Mouse (Mus musculus) inflammation-experienced regulatory T-cells, adult 6 months (primary cell): ENCODE measurements around the gene Fbxl14. TPM values are rescaled to one million over a fixed set of nuclear protein-coding genes. Genes with fewer than 3 reads are reported as not detected.

ENCODE experiments used
- ATAC-seq: one replicate; pipeline ENCODE4 v1.8.0; 2017
- polyA plus RNA-seq, 3 experiments: library from polyadenylated mRNA; unstranded; fragments of 100-300 nt; shearing (Covaris generic); gene quantifications; one replicate each; pipeline ENCODE4 v1.2.1; 2017

The Fbxl14 gene
- polyA plus RNA-seq, 3 experiments from 2014 or later: 13.8 to 15.1 (median 14.3) TPM

GRCm38 (mm10) chr6:119500086-119500485 is 20.6 kb downstream of the Fbxl14 start:
- ATAC-seq: peak; percentile 42

GRCm38 (mm10) chr6:119502031-119502430 is 22.6 kb downstream of the Fbxl14 start:
- peak; percentile 73 for ATAC-seq

GRCm38 (mm10) chr6:119504756-119505155 is 25.3 kb downstream of the Fbxl14 start:
- no peak for ATAC-seq

- no peak for ATAC-seq
These were observed 26.2 kb downstream of the Fbxl14 start for GRCm38 (mm10) chr6:119505525-119506225.

GRCm38 (mm10) chr6:119508221-119508620 is 28.8 kb downstream of the Fbxl14 start:
- peak; percentile 27 for ATAC-seq

GRCm38 (mm10) chr6:119508634-119509375 is 29.3 kb downstream of the Fbxl14 start:
- ATAC-seq: peak; percentile 75

GRCm38 (mm10) chr6:119509437-119510037 is 30.1 kb downstream of the Fbxl14 start:
- peak; percentile 32 for ATAC-seq

GRCm38 (mm10) chr6:119512701-119513100 is 33.2 kb downstream of the Fbxl14 start:
- ATAC-seq: no peak

GRCm38 (mm10) chr6:119513452-119513851 is 34.0 kb downstream of the Fbxl14 start:
- no peak for ATAC-seq

- no peak for ATAC-seq
These were observed 34.6 kb downstream of the Fbxl14 start for GRCm38 (mm10) chr6:119514085-119514484.

GRCm38 (mm10) chr6:119520731-119521130 is 41.3 kb downstream of the Fbxl14 start:
- ATAC-seq: no peak

- ATAC-seq: no peak
These were observed 42.0 kb downstream of the Fbxl14 start for GRCm38 (mm10) chr6:119521482-119521900.

GRCm38 (mm10) chr6:119521931-119522391 is 42.5 kb downstream of the Fbxl14 start:
- ATAC-seq: peak; percentile 70

- ATAC-seq: no peak
These were observed 47.0 kb downstream of the Fbxl14 start for GRCm38 (mm10) chr6:119526498-119526897.

GRCm38 (mm10) chr6:119529659-119530058 is 50.2 kb downstream of the Fbxl14 start:
- ATAC-seq: no peak

Other genes with a start within 250 kb of the Fbxl14 start
- 1 to 10 TPM; 4.5 to 8.3 (median 6.9) TPM for gene Cacna2d4, start 243.1 kb upstream of the Fbxl14 start, polyA plus RNA-seq
- gene Lrtm2, start 148.9 kb upstream of the Fbxl14 start, polyA plus RNA-seq: under 1 TPM in 2 of 3 experiments, not detected in 1; 0.09 to 0.26 TPM
- 1 to 10 TPM; 9.3 to 9.7 (median 9.4) TPM for gene Adipor2, start 62.0 kb upstream of the Fbxl14 start, polyA plus RNA-seq
- gene Wnt5b, start 64.7 kb downstream of the Fbxl14 start, polyA plus RNA-seq: under 1 TPM in 1 of 3 experiments, not detected in 2; 0.16 TPM